Mouse (Mus musculus): ENCODE results near the gene Cd24a. TPM values are rescaled to one million over a fixed set of nuclear protein-coding genes. Genes with fewer than 3 reads are reported as not detected.

The Cd24a gene
- polyA plus RNA-seq, 1 experiment from 2014 or later, result 84.3 TPM

DNA sequence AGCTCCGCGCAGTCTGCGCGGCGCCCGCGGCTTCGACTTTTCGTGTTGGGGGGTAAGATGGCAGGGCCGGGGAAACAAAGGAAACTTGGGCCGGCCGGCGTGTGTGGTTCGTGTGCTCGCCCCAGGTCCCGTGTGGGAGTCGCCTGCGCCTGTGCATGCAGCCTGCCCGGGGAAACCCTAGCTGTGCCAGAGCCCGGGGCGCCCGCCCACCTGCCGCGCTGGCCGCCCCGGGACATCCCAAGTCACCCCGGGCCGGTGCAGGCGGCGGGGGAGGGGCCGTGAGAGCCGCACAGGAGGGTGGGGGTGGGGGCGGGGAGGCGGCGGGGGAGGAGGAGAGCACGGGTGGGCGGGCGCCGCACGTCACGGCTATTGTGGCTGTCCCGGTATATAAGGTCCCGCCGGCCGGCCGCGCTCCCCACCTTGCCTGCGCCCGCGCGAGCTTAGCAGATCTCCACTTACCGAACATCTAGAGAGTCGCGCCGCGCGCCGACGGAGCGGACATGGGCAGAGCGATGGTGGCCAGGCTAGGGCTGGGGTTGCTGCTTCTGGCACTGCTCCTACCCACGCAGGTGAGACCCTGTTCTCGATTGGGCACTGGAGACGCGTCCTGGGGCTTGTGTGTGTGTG is 783 bp downstream of the Cd24a start:
- ATAC-seq (replicated peaks; ENCODE audit: extremely low read depth, insufficient read depth, low FRiP score), result peak; percentile 80

DNA sequence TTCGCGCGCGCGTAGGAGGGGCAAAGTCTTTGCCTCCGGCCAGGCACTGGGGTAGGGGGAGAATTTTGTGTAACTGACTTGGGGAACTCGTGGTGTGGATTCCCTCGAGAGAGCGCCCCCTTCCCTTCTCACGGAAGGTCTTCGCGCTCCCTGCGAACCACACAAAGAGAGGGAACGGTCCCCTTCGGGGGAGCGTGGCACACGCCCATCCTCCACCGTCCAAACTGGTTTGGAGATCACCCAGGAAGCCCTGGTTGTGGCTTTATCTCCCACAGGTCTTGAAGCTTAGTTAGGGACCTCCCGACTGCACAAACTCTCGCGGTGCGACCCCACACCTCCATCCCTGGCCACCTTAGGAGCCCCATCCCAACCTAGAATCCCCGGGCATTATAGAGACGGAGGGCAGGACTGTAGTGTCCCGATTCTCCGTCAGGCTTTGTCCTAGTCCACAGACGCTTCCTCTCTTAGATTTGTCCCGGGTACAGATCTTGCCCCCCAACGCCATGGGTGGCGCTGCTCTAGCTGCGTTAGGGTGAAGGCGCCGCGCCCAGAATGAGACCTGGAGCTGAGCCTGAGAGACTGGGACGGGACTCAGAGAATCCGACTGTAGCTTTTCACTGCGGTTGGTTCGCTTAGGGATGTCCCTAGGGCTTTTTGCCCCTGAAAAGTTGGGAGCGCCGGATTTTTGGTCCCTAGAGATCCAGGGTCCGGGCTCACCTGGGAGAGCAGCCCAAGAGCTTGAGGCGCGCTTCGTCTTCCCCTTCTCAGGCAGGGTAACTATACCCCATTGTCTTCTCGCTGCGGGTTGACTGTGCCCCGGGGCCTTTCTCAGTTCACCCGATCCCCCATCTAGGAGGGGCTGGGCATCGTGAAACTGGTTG is 1.5 kb downstream of the Cd24a start:
- no peaks in the 10 kb centered on the region for H3K36me3 ChIP-seq (ENCODE audit: control insufficient read depth, insufficient read depth)
- WGBS, result under 1% methylated on average over 47 of the region's 49 CpGs
- ATAC-seq (replicated peaks; ENCODE audit: extremely low read depth, insufficient read depth, low FRiP score), result peak; percentile 20
- H3K9ac ChIP-seq (ENCODE audit: low read length), result peak overlapping the region; percentile 78
- peak overlapping the region; percentile 71 for H3K4me3 ChIP-seq (ENCODE audit: low read length)
- H3K4me1 ChIP-seq (ENCODE audit: control insufficient read depth, insufficient read depth, low read length), result peaks cover 16% of the 10 kb centered on the region
- H3K4me2 ChIP-seq (ENCODE audit: low read depth, low read length), result peak overlapping the region; percentile 97
- H3K27ac ChIP-seq (ENCODE audit: low read length), result peak overlapping the region; percentile 88
- H3K27me3 ChIP-seq (ENCODE audit: control insufficient read depth, insufficient read depth, low read length), result peaks cover 3% of the 10 kb centered on the region; the same call in 1 of the 2 replicates
- no peaks in the 10 kb centered on the region for H3K9me3 ChIP-seq (replicated peaks; ENCODE audit: control insufficient read depth, low read length)

More for the DNA sequence above, 783 bp downstream of the Cd24a start:
- peak overlapping the region; percentile 88 for H3K27ac ChIP-seq (ENCODE audit: low read length)
- no peaks in the 10 kb centered on the region for H3K9me3 ChIP-seq (replicated peaks; ENCODE audit: control insufficient read depth, low read length)
- peak overlapping the region; percentile 97 for H3K4me2 ChIP-seq (ENCODE audit: low read depth, low read length)
- H3K36me3 ChIP-seq (ENCODE audit: control insufficient read depth, insufficient read depth), result no peaks in the 10 kb centered on the region
- H3K4me1 ChIP-seq (ENCODE audit: control insufficient read depth, insufficient read depth, low read length), result peaks cover 16% of the 10 kb centered on the region
- H3K27me3 ChIP-seq (ENCODE audit: control insufficient read depth, insufficient read depth, low read length), result peaks cover 3% of the 10 kb centered on the region; the same call in 1 of the 2 replicates
- peak overlapping the region; percentile 71 for H3K4me3 ChIP-seq (ENCODE audit: low read length)
- H3K9ac ChIP-seq (ENCODE audit: low read length), result peak overlapping the region; percentile 78
- WGBS, result 0% methylated on average over 55 of the region's 65 CpGs

DNA sequence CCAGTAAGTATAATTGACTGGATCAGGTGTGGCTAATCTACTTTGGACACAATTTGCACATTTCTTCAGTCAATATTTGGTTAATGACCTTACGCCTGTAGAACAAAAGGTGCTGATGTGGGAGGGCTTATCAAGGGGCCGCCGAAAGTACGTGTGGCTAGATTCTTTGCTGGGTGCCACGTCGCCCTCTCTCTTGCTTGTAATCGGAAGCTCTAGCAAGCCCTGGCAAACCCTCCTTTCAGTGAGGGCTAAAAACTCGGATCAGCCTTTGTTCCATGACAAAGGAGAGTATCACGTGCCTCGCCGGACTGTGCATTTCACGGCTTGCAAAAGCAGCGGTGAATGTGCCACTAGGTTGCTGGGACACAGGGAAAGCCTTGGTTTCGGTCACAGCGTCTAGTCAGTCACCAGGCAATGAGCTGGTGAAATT is 2.6 kb downstream of the Cd24a start:
- H3K27ac ChIP-seq (ENCODE audit: low read length), result peak overlapping the region; percentile 70
- H3K9ac ChIP-seq (ENCODE audit: low read length), result peak overlapping the region; percentile 78
- peak overlapping the region; percentile 97 for H3K4me2 ChIP-seq (ENCODE audit: low read depth, low read length)
- ATAC-seq (replicated peaks; ENCODE audit: extremely low read depth, insufficient read depth, low FRiP score), result no peak
- no peaks in the 10 kb centered on the region for H3K36me3 ChIP-seq (ENCODE audit: control insufficient read depth, insufficient read depth)
- H3K27me3 ChIP-seq (ENCODE audit: control insufficient read depth, insufficient read depth, low read length), result peaks cover 3% of the 10 kb centered on the region; the same call in 1 of the 2 replicates
- peaks cover 16% of the 10 kb centered on the region for H3K4me1 ChIP-seq (ENCODE audit: control insufficient read depth, insufficient read depth, low read length)
- H3K9me3 ChIP-seq (replicated peaks; ENCODE audit: control insufficient read depth, low read length), result no peaks in the 10 kb centered on the region
- 1% methylated on average over 15 of the region's 15 CpGs for WGBS
- peak overlapping the region; percentile 71 for H3K4me3 ChIP-seq (ENCODE audit: low read length)

DNA sequence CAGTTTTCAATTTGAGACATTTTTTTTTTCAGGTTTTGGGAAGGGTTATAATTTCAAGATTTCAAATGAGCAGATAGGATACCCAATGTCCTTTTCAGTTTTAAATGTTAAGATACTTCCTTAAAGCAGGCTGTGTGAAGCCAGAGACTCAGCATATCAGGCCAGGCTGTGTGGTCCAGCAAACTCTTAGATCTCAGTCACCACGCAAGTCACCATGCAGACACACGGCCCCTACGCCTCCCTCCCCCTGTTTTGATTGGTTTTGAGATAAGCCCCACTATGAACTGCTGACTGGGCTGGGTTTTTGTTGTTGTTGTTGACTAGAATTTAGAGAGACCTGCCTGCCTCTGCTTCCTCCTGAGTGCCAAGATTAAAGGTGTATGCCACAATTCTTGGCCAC is 3.2 kb downstream of the Cd24a start:
- Histone ChIP-seq H3K36me3 (ENCODE audit: control insufficient read depth, insufficient read depth) (no peaks in the 10 kb centered on the region), H3K27me3 (ENCODE audit: control insufficient read depth, insufficient read depth, low read length) (peaks cover 3% of the 10 kb centered on the region; the same call in 1 of the 2 replicates), H3K27ac (ENCODE audit: low read length) (peak overlapping the region; percentile 70; the same call in 1 of the 2 replicates), H3K9me3 (replicated peaks; ENCODE audit: control insufficient read depth, low read length) (no peaks in the 10 kb centered on the region), H3K4me1 (ENCODE audit: control insufficient read depth, insufficient read depth, low read length) (peaks cover 16% of the 10 kb centered on the region), H3K4me2 (ENCODE audit: low read depth, low read length) (peak overlapping the region; percentile 97), H3K4me3 (ENCODE audit: low read length) (peak overlapping the region; percentile 71), H3K9ac (ENCODE audit: low read length) (peak overlapping the region; percentile 78)
- 68% methylated on average over 3 of the region's 3 CpGs for WGBS
- ATAC-seq (replicated peaks; ENCODE audit: extremely low read depth, insufficient read depth, low FRiP score), result no peak

- Histone ChIP-seq H3K9me3 (replicated peaks; ENCODE audit: control insufficient read depth, low read length) (no peaks in the 10 kb centered on the region), H3K27ac (ENCODE audit: low read length) (no peak overlapping the region), H3K4me2 (ENCODE audit: low read depth, low read length) (no peak overlapping the region), H3K9ac (ENCODE audit: low read length) (no peak overlapping the region), H3K27me3 (ENCODE audit: control insufficient read depth, insufficient read depth, low read length) (no peaks in the 10 kb centered on the region), H3K4me3 (ENCODE audit: low read length) (no peak overlapping the region), H3K36me3 (ENCODE audit: control insufficient read depth, insufficient read depth) (no peaks in the 10 kb centered on the region), H3K4me1 (ENCODE audit: control insufficient read depth, insufficient read depth, low read length) (peaks cover 13% of the 10 kb centered on the region; the same call in 1 of the 2 replicates)
- 92% methylated on average over 4 of the region's 4 CpGs for WGBS
- ATAC-seq (replicated peaks; ENCODE audit: extremely low read depth, insufficient read depth, low FRiP score), result no peak
Observed at GRCm38 (mm10) chr10:43584538-43584937, 6.5 kb downstream of the Cd24a start.

- Histone ChIP-seq H3K4me3 (ENCODE audit: low read length) (no peak overlapping the region), H3K4me1 (ENCODE audit: control insufficient read depth, insufficient read depth, low read length) (no peaks in the 10 kb centered on the region), H3K4me2 (ENCODE audit: low read depth, low read length) (no peak overlapping the region), H3K27me3 (ENCODE audit: control insufficient read depth, insufficient read depth, low read length) (no peaks in the 10 kb centered on the region), H3K36me3 (ENCODE audit: control insufficient read depth, insufficient read depth) (no peaks in the 10 kb centered on the region), H3K9ac (ENCODE audit: low read length) (no peak overlapping the region), H3K9me3 (replicated peaks; ENCODE audit: control insufficient read depth, low read length) (no peaks in the 10 kb centered on the region), H3K27ac (ENCODE audit: low read length) (no peak overlapping the region)
- ATAC-seq (replicated peaks; ENCODE audit: extremely low read depth, insufficient read depth, low FRiP score), result no peak
- 70% methylated on average over 8 of the region's 8 CpGs for WGBS
Observed at GRCm38 (mm10) chr10:43588470-43589177, 10.5 kb downstream of the Cd24a start.

- no peaks in the 10 kb centered on the region for H3K4me1 ChIP-seq (ENCODE audit: control insufficient read depth, insufficient read depth, low read length)
- H3K27ac ChIP-seq (ENCODE audit: low read length), result no peak overlapping the region
- no peak overlapping the region for H3K9ac ChIP-seq (ENCODE audit: low read length)
- H3K27me3 ChIP-seq (ENCODE audit: control insufficient read depth, insufficient read depth, low read length), result no peaks in the 10 kb centered on the region
- H3K36me3 ChIP-seq (ENCODE audit: control insufficient read depth, insufficient read depth), result no peaks in the 10 kb centered on the region
- ATAC-seq (replicated peaks; ENCODE audit: extremely low read depth, insufficient read depth, low FRiP score), result no peak
- H3K4me2 ChIP-seq (ENCODE audit: low read depth, low read length), result no peak overlapping the region
- no peak overlapping the region for H3K4me3 ChIP-seq (ENCODE audit: low read length)
- H3K9me3 ChIP-seq (replicated peaks; ENCODE audit: control insufficient read depth, low read length), result no peaks in the 10 kb centered on the region
- WGBS, result 77% methylated on average over 10 of the region's 10 CpGs
Observed at GRCm38 (mm10) chr10:43591477-43591876, 13.4 kb downstream of the Cd24a start.

- no peak overlapping the region for H3K27ac ChIP-seq (ENCODE audit: low read length)
- WGBS, result 75% methylated on average over 5 of the region's 5 CpGs
- no peak overlapping the region for H3K4me3 ChIP-seq (ENCODE audit: low read length)
- ATAC-seq (replicated peaks; ENCODE audit: extremely low read depth, insufficient read depth, low FRiP score), result no peak
- H3K9ac ChIP-seq (ENCODE audit: low read length), result no peak overlapping the region
- H3K27me3 ChIP-seq (ENCODE audit: control insufficient read depth, insufficient read depth, low read length), result no peaks in the 10 kb centered on the region
- H3K4me1 ChIP-seq (ENCODE audit: control insufficient read depth, insufficient read depth, low read length), result no peaks in the 10 kb centered on the region
- no peak overlapping the region for H3K4me2 ChIP-seq (ENCODE audit: low read depth, low read length)
- H3K36me3 ChIP-seq (ENCODE audit: control insufficient read depth, insufficient read depth), result no peaks in the 10 kb centered on the region
- no peaks in the 10 kb centered on the region for H3K9me3 ChIP-seq (replicated peaks; ENCODE audit: control insufficient read depth, low read length)
Observed at GRCm38 (mm10) chr10:43593182-43593581, 15.1 kb downstream of the Cd24a start.

All from heart, embryonic 16.5 days (tissue).